19 mouse cellular contexts compared by ENCODE assay signal in the genomic region with DNA sequence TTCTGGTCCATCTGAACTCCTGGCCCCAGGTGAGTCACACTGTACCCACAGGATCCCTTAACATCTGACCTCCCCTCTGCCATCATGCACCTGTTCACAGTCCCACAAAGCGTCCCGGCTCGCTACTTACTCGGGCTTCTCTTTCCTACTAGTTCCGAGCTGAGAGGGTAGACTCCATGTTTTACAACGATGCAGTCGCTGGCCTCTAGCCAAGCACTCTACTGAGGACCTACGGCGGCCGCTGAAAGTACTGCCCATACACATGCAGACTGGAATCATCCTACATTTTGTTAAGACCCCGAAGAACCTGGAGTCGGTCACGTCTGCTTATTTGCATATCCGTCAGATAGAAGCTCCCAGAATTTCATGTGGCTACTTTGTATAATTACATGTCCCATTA.
A peak's percentile ranks its signal among the peaks of the same experiment; 100 is the strongest.
DNase-seq lines count a peak whose midpoint lies in the region; ATAC-seq and TF ChIP-seq lines count a peak whose summit lies in the region.
"Had no signal": no experiment of that assay in that cellular context is flagged by ENCODE, and none has a peak within 500 bp of the region (broad histone marks: within the 10 kb centered on the region; RNA-seq: fewer than 3 reads in every experiment).

No protein-coding gene starts in this region.

- 89% methylated on average over 14 of the region's 14 CpGs for WGBS in forebrain, embryonic 11.5 days
- 85% methylated on average over 14 of the region's 14 CpGs for WGBS in forebrain, embryonic 16.5 days
- 84% methylated on average over 14 of the region's 14 CpGs for WGBS in liver, embryonic 11.5 days
- 72% methylated on average over 14 of the region's 14 CpGs for WGBS in liver, embryonic 12.5 days (ENCODE audit: insufficient replicate concordance)
- 93% methylated on average over 14 of the region's 14 CpGs for WGBS in hindbrain, embryonic 12.5 days

- H3K9me3 ChIP-seq in forebrain, embryonic 11.5 days (ENCODE audit: control insufficient read depth, low read length): no peaks in the 10 kb centered on the region
- no peaks in the 10 kb centered on the region for H3K9me3 ChIP-seq in forebrain, embryonic 16.5 days (ENCODE audit: control insufficient read depth, low read length)
- no peaks in the 10 kb centered on the region for H3K9me3 ChIP-seq in liver, embryonic 11.5 days (ENCODE audit: control insufficient read depth, low read length)
- no peaks in the 10 kb centered on the region for H3K9me3 ChIP-seq in liver, embryonic 12.5 days (replicated peaks)
- no peaks in the 10 kb centered on the region for H3K9me3 ChIP-seq in hindbrain, embryonic 12.5 days (replicated peaks)
- H3K9me3 ChIP-seq: forebrain, embryonic 13.5 days; hindbrain, embryonic 15.5 days; midbrain, embryonic 12.5 days; neural tube, embryonic 15.5 days had no signal

- DNase-seq in forebrain, embryonic 11.5 days (ENCODE audit: low spot score): peak; percentile 21
- no peak for DNase-seq in liver, embryonic 11.5 days (ENCODE audit: low spot score)
- peak; percentile 9 for DNase-seq in Patski (ENCODE audit: low read depth, low spot score)
- no peak for DNase-seq in retina, postnatal 1 day
- DNase-seq: adrenal gland, postnatal 10 days; cerebellum, adult 11 months; gastrocnemius, postnatal 25 days; left cerebral cortex, postnatal 4 days; right cerebral cortex, adult 18-20 months; thymus, postnatal 4 days had no signal

- H3K27me3 ChIP-seq in forebrain, embryonic 11.5 days (ENCODE audit: control insufficient read depth, insufficient read depth, low read length): no peaks in the 10 kb centered on the region
- H3K27me3 ChIP-seq in forebrain, embryonic 16.5 days (replicated peaks; ENCODE audit: control insufficient read depth, insufficient read depth, low read length): no peaks in the 10 kb centered on the region
- no peaks in the 10 kb centered on the region for H3K27me3 ChIP-seq in liver, embryonic 11.5 days (replicated peaks; ENCODE audit: control insufficient read depth, insufficient read depth, low read length)
- H3K27me3 ChIP-seq in liver, embryonic 12.5 days (replicated peaks): no peaks in the 10 kb centered on the region
- no peaks in the 10 kb centered on the region for H3K27me3 ChIP-seq in Patski
- H3K27me3 ChIP-seq in myocyte (ENCODE audit: control insufficient read depth, insufficient read depth, insufficient read length): no peaks in the 10 kb centered on the region
- no peaks in the 10 kb centered on the region for H3K27me3 ChIP-seq in hindbrain, embryonic 12.5 days
- H3K27me3 ChIP-seq: forebrain, embryonic 13.5 days; hindbrain, embryonic 15.5 days; midbrain, embryonic 12.5 days; neural tube, embryonic 15.5 days had no signal

- no peak for TF ChIP-seq CTCF in Patski (IDR thresholded peaks at IDR 0.05)

- TF ChIP-seq POLR2A in myocyte (IDR thresholded peaks at IDR 0.05; ENCODE audit: insufficient read length, low read depth): no peak

- no peak for ATAC-seq in forebrain, embryonic 11.5 days (replicated peaks; ENCODE audit: low FRiP score)
- ATAC-seq in forebrain, embryonic 16.5 days: no peak
- ATAC-seq in liver, embryonic 11.5 days (replicated peaks; ENCODE audit: low FRiP score): no peak
- ATAC-seq in liver, embryonic 12.5 days: no peak
- no peak for ATAC-seq in Patski
- ATAC-seq in hindbrain, embryonic 12.5 days (ENCODE audit: low FRiP score): no peak
- ATAC-seq: forebrain, embryonic 13.5 days had no signal

- H3K79me2 ChIP-seq in myocyte (ENCODE audit: control insufficient read depth, insufficient read depth): no peaks in the 10 kb centered on the region

- H3K27ac ChIP-seq in forebrain, embryonic 11.5 days (ENCODE audit: low read depth, low read length): no peak overlapping the region
- no peak overlapping the region for H3K27ac ChIP-seq in forebrain, embryonic 16.5 days (ENCODE audit: low read length)
- peak overlapping the region; percentile 66; the same call in 1 of the 2 replicates for H3K27ac ChIP-seq in liver, embryonic 11.5 days (ENCODE audit: low read depth, low read length)
- H3K27ac ChIP-seq in liver, embryonic 12.5 days: no peak overlapping the region
- H3K27ac ChIP-seq in hindbrain, embryonic 12.5 days: no peak overlapping the region
- H3K27ac ChIP-seq: forebrain, embryonic 13.5 days; hindbrain, embryonic 15.5 days; liver, embryonic 14.5 days; midbrain, embryonic 12.5 days; neural tube, embryonic 15.5 days had no signal

- in situ Hi-C loops in Patski (cut with MboI; ENCODE audit: low pct_unique_long_range_greater_than_20kb): no loop called here

- H3K4me2 ChIP-seq in forebrain, embryonic 11.5 days (ENCODE audit: low read depth, low read length, severe bottlenecking): no peak overlapping the region
- H3K4me2 ChIP-seq in forebrain, embryonic 16.5 days (ENCODE audit: low read length): no peak overlapping the region
- H3K4me2 ChIP-seq in liver, embryonic 11.5 days: no peak overlapping the region
- H3K4me2 ChIP-seq in liver, embryonic 12.5 days: no peak overlapping the region
- H3K4me2 ChIP-seq in myocyte (ENCODE audit: low read depth): no peak overlapping the region
- H3K4me2 ChIP-seq in hindbrain, embryonic 12.5 days (replicated peaks): no peak overlapping the region
- H3K4me2 ChIP-seq: forebrain, embryonic 13.5 days; hindbrain, embryonic 15.5 days; midbrain, embryonic 12.5 days; neural tube, embryonic 15.5 days had no signal

- H3K36me3 ChIP-seq in forebrain, embryonic 11.5 days (ENCODE audit: control insufficient read depth, insufficient read depth, low read length): no peaks in the 10 kb centered on the region
- no peaks in the 10 kb centered on the region for H3K36me3 ChIP-seq in forebrain, embryonic 16.5 days (ENCODE audit: control insufficient read depth, insufficient read depth)
- H3K36me3 ChIP-seq in liver, embryonic 11.5 days (ENCODE audit: control insufficient read depth, insufficient read depth, low read length): no peaks in the 10 kb centered on the region
- H3K36me3 ChIP-seq in liver, embryonic 12.5 days: no peaks in the 10 kb centered on the region
- H3K36me3 ChIP-seq in myocyte (ENCODE audit: control insufficient read depth, insufficient read depth): no peaks in the 10 kb centered on the region
- H3K36me3 ChIP-seq in hindbrain, embryonic 12.5 days: no peaks in the 10 kb centered on the region
- H3K36me3 ChIP-seq: hindbrain, embryonic 15.5 days; midbrain, embryonic 12.5 days; neural tube, embryonic 15.5 days had no signal

- CTCF ChIA-PET in Patski (lab: Charles Lee): interaction anchor here (1.0 to 2.7 kb wide), 11 partner anchors 13 to 180 kb away, joined by 3 to 24 read pairs (median 4); no protein-coding TSS in a partner anchor

- no peak overlapping the region for H3K9ac ChIP-seq in forebrain, embryonic 11.5 days (ENCODE audit: low read length)
- no peak overlapping the region for H3K9ac ChIP-seq in forebrain, embryonic 16.5 days (replicated peaks; ENCODE audit: low read depth, low read length)
- no peak overlapping the region for H3K9ac ChIP-seq in liver, embryonic 11.5 days (ENCODE audit: low read depth, low read length)
- H3K9ac ChIP-seq in liver, embryonic 12.5 days: no peak overlapping the region
- H3K9ac ChIP-seq in hindbrain, embryonic 12.5 days: no peak overlapping the region
- H3K9ac ChIP-seq: forebrain, embryonic 13.5 days; hindbrain, embryonic 15.5 days; liver, embryonic 14.5 days; midbrain, embryonic 12.5 days; neural tube, embryonic 15.5 days had no signal

- no peak overlapping the region for H3K4me3 ChIP-seq in forebrain, embryonic 11.5 days (ENCODE audit: low read depth, low read length)
- no peak overlapping the region for H3K4me3 ChIP-seq in forebrain, embryonic 16.5 days (replicated peaks; ENCODE audit: low read length)
- H3K4me3 ChIP-seq in liver, embryonic 11.5 days (ENCODE audit: low read depth, low read length): no peak overlapping the region
- no peak overlapping the region for H3K4me3 ChIP-seq in liver, embryonic 12.5 days
- H3K4me3 ChIP-seq in myocyte: peak overlapping the region; percentile 32
- no peak overlapping the region for H3K4me3 ChIP-seq in hindbrain, embryonic 12.5 days
- H3K4me3 ChIP-seq: forebrain, embryonic 13.5 days; hindbrain, embryonic 15.5 days; midbrain, embryonic 12.5 days; neural tube, embryonic 15.5 days had no signal

- H3K4me1 ChIP-seq in forebrain, embryonic 11.5 days (replicated peaks; ENCODE audit: control insufficient read depth, insufficient read depth, low read length): no peaks in the 10 kb centered on the region
- H3K4me1 ChIP-seq in forebrain, embryonic 16.5 days (replicated peaks; ENCODE audit: control insufficient read depth, insufficient read depth, low read length): no peaks in the 10 kb centered on the region
- H3K4me1 ChIP-seq in liver, embryonic 11.5 days (replicated peaks; ENCODE audit: control insufficient read depth, insufficient read depth, low read length): no peaks in the 10 kb centered on the region
- no peaks in the 10 kb centered on the region for H3K4me1 ChIP-seq in liver, embryonic 12.5 days
- H3K4me1 ChIP-seq in hindbrain, embryonic 12.5 days: no peaks in the 10 kb centered on the region
- H3K4me1 ChIP-seq: forebrain, embryonic 13.5 days had no signal

- POLR2A ChIA-PET in Patski (lab: Charles Lee): interaction anchor here (0.6 to 3.0 kb wide), 5 partner anchors 8 to 180 kb away, joined by 5 to 14 read pairs (median 7); no protein-coding TSS in a partner anchor

- H3ac ChIP-seq in myocyte (ENCODE audit: control insufficient read depth, insufficient read length): no peak overlapping the region

TF ChIP-seq in myocyte, 11 proteins besides CTCF, POLR2A, EP300 and RAD21:
- TF ChIP-seq SRF (IDR thresholded peaks at IDR 0.05; ENCODE audit: control insufficient read depth, insufficient read length, low read depth): no peak
- no peak for TF ChIP-seq REST (IDR thresholded peaks at IDR 0.05; ENCODE audit: insufficient read depth, insufficient read length)
- TF ChIP-seq E2F4 (IDR thresholded peaks at IDR 0.05; ENCODE audit: insufficient read depth): no peak
- TF ChIP-seq MYOD1 (IDR thresholded peaks at IDR 0.05; ENCODE audit: control insufficient read depth in 1 of 3, insufficient read length in 2 of 3, low read depth in 2 of 3): no peak
- TF ChIP-seq TCF3 (IDR thresholded peaks at IDR 0.05; ENCODE audit: insufficient read length, low read depth): no peak

Comparison
In these comparisons a context has a peak if more than half of its experiments do, and no peak if none do; other contexts are left out.
1. DNase-seq: peak in forebrain, embryonic 11.5 days (single experiment) and Patski (single experiment); none in liver, embryonic 11.5 days (single experiment) and retina, postnatal 1 day (single experiment).